ENCODE assay signal across 7 mouse cellular contexts in genomic region chr7:110060106-110060668, GRCm38 (mm10). TPM values are rescaled to one million over a fixed set of nuclear protein-coding genes. Genes with fewer than 3 reads are reported as not detected.
DNase-seq lines count a peak whose midpoint lies in the region; ATAC-seq and TF ChIP-seq lines count a peak whose summit lies in the region.

No protein-coding gene starts in this region.

- peak overlapping the region; percentile 98 for H3K27ac ChIP-seq in lung, embryonic 14.5 days (ENCODE audit: low read depth)
- peak overlapping the region; percentile 99 for H3K27ac ChIP-seq in embryonic facial prominence, embryonic 13.5 days
- H3K27ac ChIP-seq in intestine, embryonic 16.5 days (ENCODE audit: low read length) = peak overlapping the region; percentile 98
- peak overlapping the region; percentile 100 for H3K27ac ChIP-seq in neural tube, embryonic 15.5 days (replicated peaks)

- H3K27me3 ChIP-seq in lung, embryonic 14.5 days (ENCODE audit: insufficient read depth, low read length) = no peaks in the 10 kb centered on the region
- no peaks in the 10 kb centered on the region for H3K27me3 ChIP-seq in embryonic facial prominence, embryonic 13.5 days
- H3K27me3 ChIP-seq in intestine, embryonic 16.5 days (replicated peaks; ENCODE audit: control insufficient read depth, insufficient read depth, low read length) = no peaks in the 10 kb centered on the region
- H3K27me3 ChIP-seq in neural tube, embryonic 15.5 days (replicated peaks) = no peaks in the 10 kb centered on the region

- WGBS in lung, embryonic 14.5 days = 12% methylated on average over 5 of the region's 5 CpGs
- WGBS in embryonic facial prominence, embryonic 13.5 days = 23% methylated on average over 5 of the region's 5 CpGs
- WGBS in intestine, embryonic 16.5 days = 18% methylated on average over 5 of the region's 5 CpGs
- 15% methylated on average over 5 of the region's 5 CpGs for WGBS in neural tube, embryonic 15.5 days

- peak overlapping the region; percentile 69 for H3K4me3 ChIP-seq in lung, embryonic 14.5 days (ENCODE audit: low read depth, low read length)
- peak overlapping the region; percentile 80 for H3K4me3 ChIP-seq in embryonic facial prominence, embryonic 13.5 days
- H3K4me3 ChIP-seq in intestine, embryonic 16.5 days (ENCODE audit: low read length) = peak overlapping the region; percentile 74
- H3K4me3 ChIP-seq in neural tube, embryonic 15.5 days (replicated peaks) = peak overlapping the region; percentile 76

- DNase-seq in lung, embryonic 14.5 days = peak; percentile 24
- DNase-seq in lung, postnatal 4 days = no peak
- no peak for DNase-seq in ovary, postnatal 14 days (ENCODE audit: low spot score)
- no peak for DNase-seq in left cerebral cortex, adult 18-20 months (ENCODE audit: low spot score in 2 of 2)

- no peaks in the 10 kb centered on the region for H3K9me3 ChIP-seq in lung, embryonic 14.5 days (ENCODE audit: low read depth, low read length)
- no peaks in the 10 kb centered on the region for H3K9me3 ChIP-seq in embryonic facial prominence, embryonic 13.5 days
- no peaks in the 10 kb centered on the region for H3K9me3 ChIP-seq in intestine, embryonic 16.5 days (ENCODE audit: control insufficient read depth, low read length)
- H3K9me3 ChIP-seq in neural tube, embryonic 15.5 days (replicated peaks) = no peaks in the 10 kb centered on the region

- no peak for ATAC-seq in lung, embryonic 14.5 days (ENCODE audit: insufficient read depth)
- ATAC-seq in embryonic facial prominence, embryonic 13.5 days (ENCODE audit: insufficient number of reproducible peaks, insufficient read depth, low FRiP score, low TSS enrichment, low read depth) = no peak
- ATAC-seq in intestine, embryonic 16.5 days = no peak
- no peak for ATAC-seq in neural tube, embryonic 15.5 days (ENCODE audit: low FRiP score)

- peak overlapping the region; percentile 92 for H3K9ac ChIP-seq in lung, embryonic 14.5 days
- peak overlapping the region; percentile 96 for H3K9ac ChIP-seq in embryonic facial prominence, embryonic 13.5 days
- peak overlapping the region; percentile 97 for H3K9ac ChIP-seq in intestine, embryonic 16.5 days (ENCODE audit: low read depth, low read length)
- peak overlapping the region; percentile 98 for H3K9ac ChIP-seq in neural tube, embryonic 15.5 days (replicated peaks)

- H3K4me2 ChIP-seq in lung, embryonic 14.5 days = peak overlapping the region; percentile 72
- H3K4me2 ChIP-seq in embryonic facial prominence, embryonic 13.5 days = peak overlapping the region; percentile 67
- peak overlapping the region; percentile 75 for H3K4me2 ChIP-seq in intestine, embryonic 16.5 days (ENCODE audit: low read depth, low read length)
- peak overlapping the region; percentile 69 for H3K4me2 ChIP-seq in neural tube, embryonic 15.5 days

- H3K36me3 ChIP-seq in lung, embryonic 14.5 days (ENCODE audit: insufficient read depth) = peaks cover 36% of the 10 kb centered on the region
- H3K36me3 ChIP-seq in embryonic facial prominence, embryonic 13.5 days = peaks cover 28% of the 10 kb centered on the region
- H3K36me3 ChIP-seq in intestine, embryonic 16.5 days (ENCODE audit: control insufficient read depth, insufficient read depth, low read length) = no peaks in the 10 kb centered on the region
- H3K36me3 ChIP-seq in neural tube, embryonic 15.5 days = peaks cover 5% of the 10 kb centered on the region

- TF ChIP-seq CTCF in lung, embryonic 14.5 days (IDR thresholded peaks at IDR 0.05; ENCODE audit: low read depth) = no peak

- peaks cover 9% of the 10 kb centered on the region for H3K4me1 ChIP-seq in lung, embryonic 14.5 days (ENCODE audit: insufficient read depth)
- peaks cover 11% of the 10 kb centered on the region for H3K4me1 ChIP-seq in embryonic facial prominence, embryonic 13.5 days
- H3K4me1 ChIP-seq in intestine, embryonic 16.5 days (ENCODE audit: control insufficient read depth, insufficient read depth, low read length) = peaks cover 13% of the 10 kb centered on the region
- H3K4me1 ChIP-seq in neural tube, embryonic 15.5 days = peaks cover 19% of the 10 kb centered on the region

RNA-seq across cellular contexts. Expression of gene Zfp143, which starts 0.8 kb away (rescaled TPM):
- 21.9 and 23.9 TPM in 2 replicates for polyA plus RNA-seq in lung, embryonic 14.5 days (2014; fragmentation: Nextera tagmentation; extraction: Ambion mirVana)
- 18.0 and 19.8 TPM in 2 replicates for polyA plus RNA-seq in embryonic facial prominence, embryonic 13.5 days (2015; fragmentation: Nextera tagmentation; extraction: Ambion mirVana)
- polyA plus RNA-seq in intestine, embryonic 16.5 days (2015; fragmentation: Nextera tagmentation; extraction: Ambion mirVana) = 15.0 and 15.5 TPM in 2 replicates
- polyA plus RNA-seq in neural tube, embryonic 15.5 days (2015; fragmentation: Nextera tagmentation; extraction: Ambion mirVana) = 12.6 and 14.4 TPM in 2 replicates
- 10 to 100 TPM; 10.9 to 13.0 TPM for total RNA-seq in left cerebral cortex, adult 18-20 months (2021)

RNA-seq across cellular contexts. Expression of gene Ipo7, which starts 42.1 kb away (rescaled TPM):
- polyA plus RNA-seq in lung, embryonic 14.5 days (2014; fragmentation: Nextera tagmentation; extraction: Ambion mirVana) = 20.0 and 21.8 TPM in 2 replicates
- polyA plus RNA-seq in embryonic facial prominence, embryonic 13.5 days (2015; fragmentation: Nextera tagmentation; extraction: Ambion mirVana) = 43.5 and 44.9 TPM in 2 replicates
- 38.9 and 39.1 TPM in 2 replicates for polyA plus RNA-seq in intestine, embryonic 16.5 days (2015; fragmentation: Nextera tagmentation; extraction: Ambion mirVana)
- 43.6 and 44.8 TPM in 2 replicates for polyA plus RNA-seq in neural tube, embryonic 15.5 days (2015; fragmentation: Nextera tagmentation; extraction: Ambion mirVana)
- 100 to 1,000 TPM in 1 of 2 experiments, 10 to 100 TPM in 1; 98.4 to 106 TPM for total RNA-seq in left cerebral cortex, adult 18-20 months (2021)
